27 mouse cellular contexts compared by ENCODE assay signal in the genomic region with DNA sequence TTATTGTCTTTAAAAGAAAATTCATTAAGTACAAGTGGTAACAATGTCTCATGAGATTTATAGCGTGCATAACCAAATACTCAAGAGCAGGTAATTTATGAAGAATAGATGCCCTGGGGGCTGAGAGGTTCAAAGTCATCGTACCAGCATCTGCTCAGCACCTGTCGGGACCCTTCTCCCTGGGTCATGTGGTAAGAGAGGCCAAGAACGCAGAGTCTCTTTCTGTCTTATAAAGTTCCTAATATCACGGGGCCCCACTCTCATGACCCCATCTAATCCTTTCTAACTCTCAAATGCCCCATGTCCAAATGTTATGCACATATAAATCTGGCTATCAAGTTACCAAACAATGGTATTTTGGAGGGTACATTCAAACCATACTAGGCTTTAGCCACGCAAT. TPM values are rescaled to one million over a fixed set of nuclear protein-coding genes. Genes with fewer than 3 reads are reported as not detected.
DNase-seq lines count a peak whose midpoint lies in the region; ATAC-seq lines count a peak whose summit lies in the region.
"Had no signal": no experiment of that assay in that cellular context is flagged by ENCODE, and none has a peak within 500 bp of the region (broad histone marks: within the 10 kb centered on the region; RNA-seq: fewer than 3 reads in every experiment).

No protein-coding gene starts in this region.

- no peak overlapping the region for H3K4me3 ChIP-seq in forebrain, embryonic 10.5 days
- H3K4me3 ChIP-seq in forebrain, embryonic 15.5 days, result no peak overlapping the region
- no peak overlapping the region for H3K4me3 ChIP-seq in midbrain, embryonic 10.5 days
- no peak overlapping the region for H3K4me3 ChIP-seq in midbrain, embryonic 13.5 days (replicated peaks)
- no peak overlapping the region for H3K4me3 ChIP-seq in limb, embryonic 10.5 days
- no peak overlapping the region for H3K4me3 ChIP-seq in stomach, embryonic 15.5 days (replicated peaks)
- H3K4me3 ChIP-seq: heart, embryonic 15.5 days; intestine, embryonic 15.5 days; liver, embryonic 13.5 days; midbrain, embryonic 15.5 days; myocyte; neural tube, embryonic 13.5 days had no signal

- no peak overlapping the region for H3K4me2 ChIP-seq in forebrain, embryonic 15.5 days (replicated peaks)
- no peak overlapping the region for H3K4me2 ChIP-seq in midbrain, embryonic 13.5 days (replicated peaks)
- no peak overlapping the region for H3K4me2 ChIP-seq in stomach, embryonic 15.5 days
- H3K4me2 ChIP-seq: heart, embryonic 15.5 days; intestine, embryonic 15.5 days; liver, embryonic 13.5 days; midbrain, embryonic 15.5 days; neural tube, embryonic 13.5 days had no signal

- H3K9ac ChIP-seq in forebrain, embryonic 15.5 days (replicated peaks), result no peak overlapping the region
- no peak overlapping the region for H3K9ac ChIP-seq in midbrain, embryonic 13.5 days (replicated peaks)
- H3K9ac ChIP-seq in stomach, embryonic 15.5 days, result no peak overlapping the region
- H3K9ac ChIP-seq: heart, embryonic 15.5 days; intestine, embryonic 15.5 days; liver, embryonic 13.5 days; midbrain, embryonic 15.5 days; neural tube, embryonic 13.5 days had no signal

- H3K27me3 ChIP-seq in forebrain, embryonic 10.5 days (ENCODE audit: poor library complexity, severe bottlenecking), result no peaks in the 10 kb centered on the region
- no peaks in the 10 kb centered on the region for H3K27me3 ChIP-seq in forebrain, embryonic 15.5 days
- no peaks in the 10 kb centered on the region for H3K27me3 ChIP-seq in midbrain, embryonic 10.5 days (ENCODE audit: low read depth, poor library complexity, severe bottlenecking)
- H3K27me3 ChIP-seq in midbrain, embryonic 13.5 days, result no peaks in the 10 kb centered on the region
- no peaks in the 10 kb centered on the region for H3K27me3 ChIP-seq in limb, embryonic 10.5 days (ENCODE audit: low read depth, poor library complexity, severe bottlenecking)
- H3K27me3 ChIP-seq in stomach, embryonic 15.5 days (replicated peaks), result no peaks in the 10 kb centered on the region
- H3K27me3 ChIP-seq: heart, embryonic 15.5 days; intestine, embryonic 15.5 days; liver, embryonic 13.5 days; midbrain, embryonic 15.5 days; neural tube, embryonic 13.5 days had no signal

- no peak for ATAC-seq in forebrain, embryonic 15.5 days (replicated peaks)
- no peak for ATAC-seq in midbrain, embryonic 13.5 days
- no peak for ATAC-seq in stomach, embryonic 15.5 days (ENCODE audit: insufficient read depth, low FRiP score, low read depth)
- ATAC-seq: forebrain, embryonic 14.5 days; hindbrain, embryonic 16.5 days; intestine, embryonic 15.5 days; midbrain, embryonic 15.5 days had no signal

- no peaks in the 10 kb centered on the region for H3K9me3 ChIP-seq in forebrain, embryonic 10.5 days
- H3K9me3 ChIP-seq in forebrain, embryonic 15.5 days, result no peaks in the 10 kb centered on the region
- no peaks in the 10 kb centered on the region for H3K9me3 ChIP-seq in midbrain, embryonic 10.5 days (replicated peaks)
- no peaks in the 10 kb centered on the region for H3K9me3 ChIP-seq in midbrain, embryonic 13.5 days
- H3K9me3 ChIP-seq in limb, embryonic 10.5 days (replicated peaks), result no peaks in the 10 kb centered on the region
- no peaks in the 10 kb centered on the region for H3K9me3 ChIP-seq in stomach, embryonic 15.5 days
- H3K9me3 ChIP-seq: heart, embryonic 15.5 days; intestine, embryonic 15.5 days; liver, embryonic 13.5 days; midbrain, embryonic 15.5 days; neural tube, embryonic 13.5 days had no signal

- H3K36me3 ChIP-seq in forebrain, embryonic 10.5 days (replicated peaks), result no peaks in the 10 kb centered on the region
- no peaks in the 10 kb centered on the region for H3K36me3 ChIP-seq in forebrain, embryonic 15.5 days
- no peaks in the 10 kb centered on the region for H3K36me3 ChIP-seq in midbrain, embryonic 10.5 days
- no peaks in the 10 kb centered on the region for H3K36me3 ChIP-seq in midbrain, embryonic 13.5 days
- H3K36me3 ChIP-seq in limb, embryonic 10.5 days, result peaks cover 19% of the 10 kb centered on the region
- H3K36me3 ChIP-seq in stomach, embryonic 15.5 days, result no peaks in the 10 kb centered on the region
- H3K36me3 ChIP-seq: heart, embryonic 15.5 days; intestine, embryonic 15.5 days; liver, embryonic 13.5 days; midbrain, embryonic 15.5 days; neural tube, embryonic 13.5 days had no signal

- DNase-seq in forebrain, embryonic 10.5 days (ENCODE audit: extremely low spot score, low spot score), result no peak
- no peak for DNase-seq in midbrain, embryonic 10.5 days (ENCODE audit: low spot score)
- peak; percentile 72 for DNase-seq in limb, embryonic 10.5 days (ENCODE audit: low spot score)
- no peak for DNase-seq in spleen, postnatal 10 days (ENCODE audit: low spot score in 2 of 2)
- no peak for DNase-seq in retina, embryonic 14.5 days (ENCODE audit: low spot score)
- DNase-seq: adrenal gland, postnatal 10 days; cerebellum, adult 2 months; gastrocnemius, postnatal 14 days; heart, adult 18-20 months; kidney, adult 8-10 months; kidney, postnatal 4 days; layer of hippocampus, adult 9-11 months; left cerebral cortex, postnatal 4 days; liver, embryonic 13.5 days; lung, adult 2 months; lung, postnatal 14 days; thymus, postnatal 14 days had no signal

- H3K27ac ChIP-seq in forebrain, embryonic 10.5 days, result 0 out of 2 replicates have a peak overlapping the region, but pooled peaks have one; percentile 8
- no peak overlapping the region for H3K27ac ChIP-seq in forebrain, embryonic 15.5 days (replicated peaks)
- H3K27ac ChIP-seq in midbrain, embryonic 10.5 days (replicated peaks), result 0 out of 2 replicates have a peak overlapping the region, but pooled peaks have one; percentile 38
- H3K27ac ChIP-seq in midbrain, embryonic 13.5 days, result no peak overlapping the region
- peak overlapping the region; percentile 73 for H3K27ac ChIP-seq in limb, embryonic 10.5 days
- peak overlapping the region; percentile 77; the same call in 1 of the 2 replicates for H3K27ac ChIP-seq in stomach, embryonic 15.5 days
- H3K27ac ChIP-seq: intestine, embryonic 15.5 days; midbrain, embryonic 15.5 days; neural tube, embryonic 13.5 days had no signal

- H3K4me1 ChIP-seq in forebrain, embryonic 10.5 days, result peaks cover 35% of the 10 kb centered on the region
- no peaks in the 10 kb centered on the region for H3K4me1 ChIP-seq in forebrain, embryonic 15.5 days
- H3K4me1 ChIP-seq in midbrain, embryonic 10.5 days, result peaks cover 25% of the 10 kb centered on the region
- no peaks in the 10 kb centered on the region for H3K4me1 ChIP-seq in midbrain, embryonic 13.5 days (replicated peaks)
- H3K4me1 ChIP-seq in limb, embryonic 10.5 days, result peaks cover 37% of the 10 kb centered on the region
- H3K4me1 ChIP-seq in stomach, embryonic 15.5 days, result peaks cover 8% of the 10 kb centered on the region; the same call in 1 of the 2 replicates
- H3K4me1 ChIP-seq: midbrain, embryonic 15.5 days; neural tube, embryonic 13.5 days had no signal

- 87% methylated on average over 6 of the region's 6 CpGs for WGBS in forebrain, embryonic 10.5 days
- WGBS in forebrain, embryonic 15.5 days, result 90% methylated on average over 6 of the region's 6 CpGs
- 85% methylated on average over 6 of the region's 6 CpGs for WGBS in midbrain, embryonic 10.5 days
- WGBS in midbrain, embryonic 13.5 days, result 83% methylated on average over 6 of the region's 6 CpGs
- 36% methylated on average over 6 of the region's 6 CpGs for WGBS in limb, embryonic 10.5 days
- WGBS in stomach, embryonic 15.5 days, result 69% methylated on average over 6 of the region's 6 CpGs

RNA-seq across cellular contexts. Expression of a gene that starts 9.3 kb away (rescaled TPM):
- polyA plus RNA-seq in forebrain, embryonic 10.5 days (2016; fragmentation: Nextera tagmentation; extraction: Ambion mirVana), result 15.9 and 22.1 TPM in 2 replicates
- polyA plus RNA-seq in forebrain, embryonic 15.5 days (2015; fragmentation: Nextera tagmentation; extraction: Ambion mirVana), result 14.9 and 17.3 TPM in 2 replicates
- polyA plus RNA-seq in midbrain, embryonic 10.5 days (2016; fragmentation: Nextera tagmentation; extraction: Ambion mirVana), result 19.8 and 24.0 TPM in 2 replicates
- 15.5 and 17.1 TPM in 2 replicates for polyA plus RNA-seq in midbrain, embryonic 13.5 days (2015; fragmentation: Nextera tagmentation; extraction: Ambion mirVana)
- 28.8 and 33.1 TPM in 2 replicates for polyA plus RNA-seq in limb, embryonic 10.5 days (2016; fragmentation: Nextera tagmentation; extraction: Ambion mirVana)
- 10.0 and 11.5 TPM in 2 replicates for polyA plus RNA-seq in stomach, embryonic 15.5 days (2015; fragmentation: Nextera tagmentation; extraction: Ambion mirVana)

RNA-seq across cellular contexts. Expression of a gene that starts 20.5 kb away (rescaled TPM):
- 2,195 and 2,268 TPM in 2 replicates for polyA plus RNA-seq in forebrain, embryonic 10.5 days (2016; fragmentation: Nextera tagmentation; extraction: Ambion mirVana)
- 313 and 315 TPM in 2 replicates for polyA plus RNA-seq in forebrain, embryonic 15.5 days (2015; fragmentation: Nextera tagmentation; extraction: Ambion mirVana)
- 1,366 and 1,939 TPM in 2 replicates for polyA plus RNA-seq in midbrain, embryonic 10.5 days (2016; fragmentation: Nextera tagmentation; extraction: Ambion mirVana)
- 409 and 424 TPM in 2 replicates for polyA plus RNA-seq in midbrain, embryonic 13.5 days (2015; fragmentation: Nextera tagmentation; extraction: Ambion mirVana)
- 3,140 and 3,810 TPM in 2 replicates for polyA plus RNA-seq in limb, embryonic 10.5 days (2016; fragmentation: Nextera tagmentation; extraction: Ambion mirVana)
- 780 and 950 TPM in 2 replicates for polyA plus RNA-seq in stomach, embryonic 15.5 days (2015; fragmentation: Nextera tagmentation; extraction: Ambion mirVana)

Comparison
In these comparisons a context has a peak if more than half of its experiments do, and no peak if none do; other contexts are left out.
1. H3K27ac ChIP-seq: peak in forebrain, embryonic 10.5 days (single experiment), midbrain, embryonic 10.5 days (single experiment), limb, embryonic 10.5 days (single experiment) and stomach, embryonic 15.5 days (single experiment); none in forebrain, embryonic 15.5 days (single experiment) and midbrain, embryonic 13.5 days (single experiment).